Mouse (Mus musculus): ENCODE measurements around the gene Polr1c.
A peak's percentile ranks its signal among the peaks of the same experiment; 100 is the strongest.

The Polr1c gene

DNA sequence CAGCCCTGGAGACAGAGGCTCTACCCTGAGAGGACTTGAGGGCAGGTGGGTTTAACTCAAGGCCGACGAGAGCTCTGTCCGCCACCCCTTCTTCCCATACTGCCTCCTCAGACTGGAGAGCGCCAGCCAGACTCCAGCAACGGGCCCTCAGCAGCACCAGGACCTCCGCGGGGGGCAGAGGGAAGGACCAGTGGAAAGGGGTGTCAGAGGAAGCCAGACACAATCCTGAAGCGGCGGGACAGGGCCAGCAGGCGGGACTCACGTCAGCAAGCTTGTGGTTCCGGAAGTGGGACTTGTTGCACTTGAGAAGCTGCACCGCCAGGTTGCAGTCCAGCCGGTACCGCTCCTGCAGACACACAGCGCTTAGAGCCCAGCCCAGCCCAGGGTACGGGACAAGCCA, 11.8 kb upstream of the Polr1c start:
- no peaks in the 10 kb centered on the region for H3K9me3 ChIP-seq (ENCODE audit: low read length)
- peaks cover 64% of the 10 kb centered on the region for H3K4me1 ChIP-seq (replicated peaks; ENCODE audit: low read depth, low read length)
- H3K36me3 ChIP-seq (ENCODE audit: insufficient read depth, low read length), result peaks cover 83% of the 10 kb centered on the region
- H3K27me3 ChIP-seq (ENCODE audit: insufficient read depth, low read length), result peaks cover 15% of the 10 kb centered on the region
- TF ChIP-seq POU5F1 (IDR thresholded peaks at IDR 0.05; ENCODE audit: borderline replicate concordance, low read length), result no peak
- TF ChIP-seq CTCF (conservative IDR thresholded peaks at IDR 0.05; ENCODE audit: low read length), result no peak
- no peak for TF ChIP-seq NANOG (IDR thresholded peaks at IDR 0.05; ENCODE audit: borderline replicate concordance, low read length)
- H3K4me3 ChIP-seq (replicated peaks; ENCODE audit: low read length), result no peak overlapping the region; the same call in 1 of the 2 replicates

- Histone ChIP-seq H3K36me3 (ENCODE audit: insufficient read depth, low read length) (peaks cover 71% of the 10 kb centered on the region), H3K4me3 (replicated peaks; ENCODE audit: low read length) (peak overlapping the region; percentile 66), H3K4me1 (replicated peaks; ENCODE audit: low read depth, low read length) (peaks cover 67% of the 10 kb centered on the region), H3K9me3 (ENCODE audit: low read length) (no peaks in the 10 kb centered on the region), H3K27me3 (ENCODE audit: insufficient read depth, low read length) (peaks cover 24% of the 10 kb centered on the region)
- TF ChIP-seq CTCF (conservative IDR thresholded peaks at IDR 0.05; ENCODE audit: low read length) (no peak), NANOG (IDR thresholded peaks at IDR 0.05; ENCODE audit: borderline replicate concordance, low read length) (no peak), POU5F1 (IDR thresholded peaks at IDR 0.05; ENCODE audit: borderline replicate concordance, low read length) (no peak)
Measured at GRCm38 (mm10) chr17:46258279-46259053, 10.6 kb upstream of the Polr1c start.

- Histone ChIP-seq H3K4me1 (replicated peaks; ENCODE audit: low read depth, low read length) (peaks cover 69% of the 10 kb centered on the region), H3K9me3 (ENCODE audit: low read length) (no peaks in the 10 kb centered on the region), H3K4me3 (replicated peaks; ENCODE audit: low read length) (no peak overlapping the region), H3K27me3 (ENCODE audit: insufficient read depth, low read length) (peaks cover 25% of the 10 kb centered on the region), H3K36me3 (ENCODE audit: insufficient read depth, low read length) (peaks cover 62% of the 10 kb centered on the region)
- no peak for TF ChIP-seq CTCF (conservative IDR thresholded peaks at IDR 0.05; ENCODE audit: low read length)
- no peak for TF ChIP-seq NANOG (IDR thresholded peaks at IDR 0.05; ENCODE audit: borderline replicate concordance, low read length)
- no peak for TF ChIP-seq POU5F1 (IDR thresholded peaks at IDR 0.05; ENCODE audit: borderline replicate concordance, low read length)
Measured at GRCm38 (mm10) chr17:46255147-46255546, 7.3 kb upstream of the Polr1c start.

DNA sequence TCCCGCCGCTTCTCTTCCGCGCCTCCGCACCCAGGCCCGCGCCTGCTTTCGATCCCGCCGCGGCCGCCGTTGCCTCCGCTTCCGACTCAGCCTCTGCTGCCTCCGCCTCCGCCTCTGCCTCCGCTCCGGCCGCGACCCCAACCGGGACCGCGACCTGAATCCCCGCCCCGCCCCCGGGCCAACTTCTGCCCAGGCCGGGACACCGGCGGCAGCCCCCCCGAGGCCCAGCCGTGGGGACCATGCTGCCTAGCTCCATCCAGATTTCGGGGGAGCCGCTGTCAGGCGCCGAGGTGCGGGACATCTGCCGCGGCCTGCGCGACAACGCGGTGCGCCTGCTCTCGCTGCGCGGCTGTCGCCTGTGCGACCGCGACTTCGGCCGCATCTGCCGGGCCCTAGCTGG, 6.3 kb upstream of the Polr1c start:
- Histone ChIP-seq H3K27me3 (ENCODE audit: insufficient read depth, low read length) (peaks cover 25% of the 10 kb centered on the region), H3K4me1 (replicated peaks; ENCODE audit: low read depth, low read length) (peaks cover 69% of the 10 kb centered on the region), H3K36me3 (ENCODE audit: insufficient read depth, low read length) (peaks cover 62% of the 10 kb centered on the region), H3K4me3 (replicated peaks; ENCODE audit: low read length) (peak overlapping the region; percentile 81), H3K9me3 (ENCODE audit: low read length) (no peaks in the 10 kb centered on the region)
- TF ChIP-seq CTCF (conservative IDR thresholded peaks at IDR 0.05; ENCODE audit: low read length) (no peak), NANOG (IDR thresholded peaks at IDR 0.05; ENCODE audit: borderline replicate concordance, low read length) (no peak), POU5F1 (IDR thresholded peaks at IDR 0.05; ENCODE audit: borderline replicate concordance, low read length) (no peak)

DNA sequence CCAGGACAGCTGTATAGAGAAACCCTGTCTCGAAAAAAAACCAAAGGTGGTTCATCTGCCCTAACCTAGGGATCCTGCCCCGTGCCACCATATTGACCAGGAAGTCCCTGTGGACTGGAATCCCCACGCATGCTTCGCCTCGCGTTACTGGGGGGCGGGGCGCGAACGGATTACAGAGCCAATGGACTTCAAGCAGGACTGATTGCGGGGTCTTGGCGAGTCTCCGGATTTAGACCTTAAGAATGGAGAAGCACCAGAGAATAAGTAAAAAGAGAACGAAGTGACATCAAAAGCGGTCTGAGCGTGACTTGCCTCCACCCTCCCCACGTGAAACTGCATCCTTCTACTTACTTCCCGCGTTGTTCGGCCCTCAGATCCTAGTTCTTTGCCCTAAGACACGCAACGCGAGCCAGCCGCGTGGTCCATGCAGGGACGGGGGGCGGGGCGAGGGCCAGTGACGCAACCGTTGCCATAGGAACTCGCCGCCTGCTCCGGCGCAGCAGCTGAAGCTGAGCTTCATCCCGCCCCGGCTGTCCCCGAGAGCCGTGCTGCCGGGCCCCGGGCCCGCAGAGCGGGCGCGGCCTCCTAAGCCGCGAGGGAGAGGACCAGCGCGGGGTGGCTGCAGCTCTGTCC, 5.7 kb upstream of the Polr1c start, which contains the start of gene Lrrc73:
Gene Lrrc73 (plus strand): TSS at position 80 of the 633 bp plus-strand sequence.
- H3K4me3 ChIP-seq (replicated peaks; ENCODE audit: low read length), result peak within 1 kb of the TSS; percentile 81
- no peak for TF ChIP-seq POU5F1 (IDR thresholded peaks at IDR 0.05; ENCODE audit: borderline replicate concordance, low read length)
- no peak for TF ChIP-seq CTCF (conservative IDR thresholded peaks at IDR 0.05; ENCODE audit: low read length)
- TF ChIP-seq NANOG (IDR thresholded peaks at IDR 0.05; ENCODE audit: borderline replicate concordance, low read length), result no peak
- no peaks in the 10 kb centered on the region for H3K9me3 ChIP-seq (ENCODE audit: low read length)
- H3K36me3 ChIP-seq (ENCODE audit: insufficient read depth, low read length), result peaks cover 61% of the 10 kb centered on the region
- H3K27me3 ChIP-seq (ENCODE audit: insufficient read depth, low read length), result peaks cover 25% of the 10 kb centered on the region
- H3K4me1 ChIP-seq (replicated peaks; ENCODE audit: low read depth, low read length), result peaks cover 69% of the 10 kb centered on the region

- no peak for TF ChIP-seq POU5F1 (IDR thresholded peaks at IDR 0.05; ENCODE audit: borderline replicate concordance, low read length)
- TF ChIP-seq CTCF (conservative IDR thresholded peaks at IDR 0.05; ENCODE audit: low read length), result peak; percentile 76
- H3K27me3 ChIP-seq (ENCODE audit: insufficient read depth, low read length), result peaks cover 25% of the 10 kb centered on the region
- H3K36me3 ChIP-seq (ENCODE audit: insufficient read depth, low read length), result peaks cover 54% of the 10 kb centered on the region
- peak overlapping the region; percentile 81 for H3K4me3 ChIP-seq (replicated peaks; ENCODE audit: low read length)
- H3K4me1 ChIP-seq (replicated peaks; ENCODE audit: low read depth, low read length), result peaks cover 63% of the 10 kb centered on the region
- H3K9me3 ChIP-seq (ENCODE audit: low read length), result no peaks in the 10 kb centered on the region
Measured at GRCm38 (mm10) chr17:46252571-46253451, 5.0 kb upstream of the Polr1c start.

GRCm38 (mm10) chr17:46251174-46251573, 3.3 kb upstream of the Polr1c start:
- TF ChIP-seq NANOG (IDR thresholded peaks at IDR 0.05; ENCODE audit: borderline replicate concordance, low read length), result no peak
- TF ChIP-seq CTCF (conservative IDR thresholded peaks at IDR 0.05; ENCODE audit: low read length), result 0 out of 2 replicates have a peak, but pooled peaks have one; percentile 3
- Histone ChIP-seq H3K4me1 (replicated peaks; ENCODE audit: low read depth, low read length) (peaks cover 72% of the 10 kb centered on the region), H3K36me3 (ENCODE audit: insufficient read depth, low read length) (peaks cover 49% of the 10 kb centered on the region), H3K4me3 (replicated peaks; ENCODE audit: low read length) (no peak overlapping the region), H3K9me3 (ENCODE audit: low read length) (no peaks in the 10 kb centered on the region), H3K27me3 (ENCODE audit: insufficient read depth, low read length) (peaks cover 25% of the 10 kb centered on the region)

DNA sequence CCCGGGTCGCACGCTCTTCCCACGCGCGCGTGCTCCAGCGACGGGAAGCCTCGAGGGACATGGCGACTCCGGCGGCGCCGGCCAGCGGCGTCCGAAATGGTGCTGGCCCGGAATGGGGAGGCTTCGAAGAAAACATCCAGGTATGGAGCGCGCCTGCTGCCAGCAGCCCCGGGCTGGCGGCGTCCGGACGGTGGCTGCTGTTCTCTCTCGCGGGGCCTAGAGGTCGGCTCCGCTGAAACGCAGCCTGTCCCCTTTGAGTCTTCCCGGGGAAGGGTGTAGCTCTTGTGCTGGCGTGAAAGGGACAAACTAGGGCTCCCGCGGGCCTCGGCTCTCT, 302 bp upstream of the Polr1c start:
- H3K27me3 ChIP-seq (ENCODE audit: insufficient read depth, low read length), result no peaks in the 10 kb centered on the region
- H3K4me1 ChIP-seq (replicated peaks; ENCODE audit: low read depth, low read length), result peaks cover 84% of the 10 kb centered on the region
- TF ChIP-seq NANOG (IDR thresholded peaks at IDR 0.05; ENCODE audit: borderline replicate concordance, low read length), result no peak
- no peak for TF ChIP-seq POU5F1 (IDR thresholded peaks at IDR 0.05; ENCODE audit: borderline replicate concordance, low read length)
- TF ChIP-seq CTCF (conservative IDR thresholded peaks at IDR 0.05; ENCODE audit: low read length), result no peak
- H3K9me3 ChIP-seq (ENCODE audit: low read length), result no peaks in the 10 kb centered on the region
- H3K36me3 ChIP-seq (ENCODE audit: insufficient read depth, low read length), result peaks cover 79% of the 10 kb centered on the region
- H3K4me3 ChIP-seq (replicated peaks; ENCODE audit: low read length), result peak overlapping the region; percentile 99

Measured in E14TG2a.4 (cell line).